Mouse (Mus musculus): ENCODE measurements around the gene Luc7l. TPM values are rescaled to one million over a fixed set of nuclear protein-coding genes. Genes with fewer than 3 reads are reported as not detected.

The Luc7l gene
- 91.1 and 97.0 TPM in 2 replicates for polyA plus RNA-seq (2015; fragmentation: Nextera tagmentation; extraction: Ambion mirVana)

DNA sequence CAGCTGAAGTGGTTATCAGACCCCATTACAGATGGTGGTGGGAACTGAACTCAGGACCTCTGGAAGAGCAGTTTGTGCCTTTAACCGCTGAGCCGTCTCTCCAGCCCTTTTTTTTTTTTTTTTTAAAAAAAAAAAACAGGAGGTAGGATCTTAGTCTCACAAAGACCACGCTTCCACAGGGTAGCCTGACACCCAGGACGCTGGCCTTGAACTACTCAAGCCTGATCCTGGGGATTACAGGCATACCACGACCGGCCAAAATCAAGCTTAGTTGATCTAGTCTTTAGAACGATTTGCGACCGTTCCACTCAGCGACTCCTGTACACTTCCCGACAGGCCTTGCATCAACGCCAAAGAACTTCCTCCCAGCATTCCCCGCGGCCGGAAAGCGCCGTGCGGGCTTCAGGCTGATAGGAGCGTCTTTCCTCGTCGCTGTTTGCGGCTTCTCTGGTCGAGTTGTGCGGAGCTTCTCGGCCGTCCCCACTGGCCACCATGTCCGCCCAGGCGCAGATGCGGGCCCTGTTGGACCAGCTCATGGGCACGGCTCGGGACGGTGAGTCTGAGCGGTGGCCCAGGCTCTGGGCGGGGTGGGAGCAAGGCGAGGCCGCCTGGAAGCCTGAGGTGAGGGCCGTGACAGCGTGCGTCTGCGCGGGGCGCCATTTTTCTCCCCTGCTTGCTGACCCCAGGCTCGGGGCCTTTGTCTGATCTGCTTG lies at the start of gene Luc7l:
Gene Luc7l (plus strand): TSS at position 358 of the 713 bp plus-strand sequence.
- WGBS = 1% methylated on average over 42 of the region's 43 CpGs
- Histone ChIP-seq H3K9ac (peak within 1 kb of the TSS; percentile 94), H3K27me3 (replicated peaks) (no peaks in the 10 kb centered on the region), H3K4me1 (peaks cover 4% of the 10 kb centered on the region; the same call in 1 of the 2 replicates), H3K9me3 (no peaks in the 10 kb centered on the region), H3K36me3 (peaks cover 10% of the 10 kb centered on the region; the same call in 1 of the 2 replicates), H3K4me2 (peak within 1 kb of the TSS; percentile 57), H3K4me3 (replicated peaks) (peak within 1 kb of the TSS; percentile 74), H3K27ac (peak within 1 kb of the TSS; percentile 99)
- ATAC-seq (ENCODE audit: insufficient read depth, low FRiP score, low read depth) = peak; percentile 95

DNA sequence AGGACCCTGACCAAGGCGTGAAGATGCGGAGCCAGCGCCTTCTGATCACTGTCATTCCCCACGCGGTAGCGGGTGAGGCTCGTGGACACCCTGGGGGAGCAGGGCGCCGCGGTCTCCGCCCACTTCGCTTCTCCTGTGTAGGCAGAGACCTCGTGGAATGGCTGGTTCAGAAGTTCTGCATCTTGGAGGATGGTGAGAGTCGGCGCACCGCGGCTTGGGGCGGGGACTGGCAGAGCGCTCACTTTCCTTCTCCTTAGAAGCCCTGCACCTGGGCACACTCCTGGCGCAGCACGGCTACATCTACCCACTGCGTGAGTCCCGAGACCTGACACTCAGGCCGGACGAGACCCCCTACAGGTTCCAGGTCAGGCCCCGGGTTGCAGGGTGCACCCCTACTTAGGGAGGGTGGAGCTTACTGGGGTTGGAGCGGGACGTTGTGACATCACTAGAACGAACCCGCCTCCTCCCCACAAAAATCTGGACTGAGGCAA lies 49.3 kb upstream of the Luc7l start:
- ATAC-seq (ENCODE audit: insufficient read depth, low FRiP score, low read depth) = no peak
- WGBS = 1% methylated on average over 30 of the region's 30 CpGs
- H3K4me1 ChIP-seq = peaks cover 21% of the 10 kb centered on the region

DNA sequence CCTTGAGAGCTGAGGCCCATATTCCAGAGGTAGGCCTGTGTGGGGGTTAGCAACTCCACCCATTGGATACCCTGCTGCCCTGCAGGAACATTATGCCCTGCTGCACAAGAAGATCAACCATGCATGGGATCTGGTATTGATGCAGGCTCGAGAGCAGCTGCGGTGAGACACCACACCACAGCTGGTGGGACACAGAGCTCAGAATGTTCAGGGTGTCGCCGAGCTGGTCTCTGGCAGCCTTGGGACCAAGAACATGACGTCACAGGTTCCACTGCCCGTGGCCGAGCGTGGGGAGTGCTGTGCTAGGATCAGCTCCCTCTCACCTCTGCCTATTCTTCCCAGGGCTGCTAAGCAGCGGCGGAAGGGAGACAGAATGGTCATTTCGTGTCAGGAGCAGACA lies 47.9 kb upstream of the Luc7l start:
- ATAC-seq (ENCODE audit: insufficient read depth, low FRiP score, low read depth) = no peak
- H3K4me2 ChIP-seq = no peak overlapping the region
- no peak overlapping the region for H3K27ac ChIP-seq
- H3K4me3 ChIP-seq (replicated peaks) = no peak overlapping the region
- no peak overlapping the region for H3K9ac ChIP-seq
- 35% methylated on average over 11 of the region's 11 CpGs for WGBS
- no peaks in the 10 kb centered on the region for H3K36me3 ChIP-seq
- H3K4me1 ChIP-seq = peaks cover 21% of the 10 kb centered on the region
- no peaks in the 10 kb centered on the region for H3K9me3 ChIP-seq
- H3K27me3 ChIP-seq (replicated peaks) = peaks cover 53% of the 10 kb centered on the region

More for the DNA sequence above, 49.3 kb upstream of the Luc7l start:
- Histone ChIP-seq H3K27ac (no peak overlapping the region), H3K4me2 (peak overlapping the region; percentile 96), H3K36me3 (no peaks in the 10 kb centered on the region), H3K9ac (peak overlapping the region; percentile 10; the same call in 1 of the 2 replicates), H3K9me3 (no peaks in the 10 kb centered on the region), H3K4me3 (replicated peaks) (peak overlapping the region; percentile 53), H3K27me3 (replicated peaks) (peaks cover 54% of the 10 kb centered on the region)

DNA sequence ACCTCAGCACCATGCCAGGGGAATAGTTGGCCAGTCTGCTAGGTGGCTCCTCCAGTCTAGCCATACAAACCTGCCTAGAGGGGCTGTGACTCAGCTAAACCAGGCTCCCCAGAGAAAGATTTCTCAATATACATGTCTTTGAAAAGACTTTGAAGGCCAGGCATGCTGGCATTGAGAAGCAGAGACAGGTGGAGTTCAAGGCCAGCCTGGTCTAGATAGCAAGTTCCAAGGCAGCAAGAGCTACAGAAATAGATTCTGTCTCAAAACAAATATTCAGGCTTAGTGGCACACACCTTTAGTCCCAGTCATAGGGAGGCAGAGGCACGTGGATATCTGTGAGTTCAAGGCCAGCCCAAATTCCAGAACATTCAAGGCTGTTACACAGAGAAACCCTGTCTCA lies 46.3 kb upstream of the Luc7l start:
- H3K9ac ChIP-seq = no peak overlapping the region
- WGBS = 32% methylated on average over 1 of the region's 1 CpGs

DNA sequence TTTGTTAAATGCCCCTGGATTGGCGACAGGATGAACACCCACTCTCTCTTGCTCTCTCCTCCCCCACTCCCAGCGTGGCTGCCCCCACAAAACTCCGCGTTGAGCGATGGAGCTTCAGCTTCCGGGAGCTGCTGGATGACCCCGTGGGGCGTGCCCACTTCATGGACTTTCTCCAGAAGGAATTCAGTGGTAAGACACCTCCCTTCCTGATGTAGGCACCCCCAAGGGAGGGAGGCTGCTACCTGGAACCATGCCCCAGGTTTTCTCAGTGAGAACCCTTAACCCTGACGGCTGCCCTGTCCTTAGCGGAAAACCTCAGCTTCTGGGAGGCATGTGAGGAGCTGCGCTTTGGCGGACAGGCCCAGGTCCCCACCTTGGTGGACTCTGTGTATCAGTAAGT lies 45.0 kb upstream of the Luc7l start, which contains the start of gene Arhgdig:
Gene Arhgdig (minus strand): TSS at position 101 of the 400 bp plus-strand sequence.
- Histone ChIP-seq H3K4me2 (no peak within 1 kb of the TSS), H3K9ac (no peak within 1 kb of the TSS), H3K9me3 (no peaks in the 10 kb centered on the region), H3K4me1 (peaks cover 10% of the 10 kb centered on the region), H3K36me3 (no peaks in the 10 kb centered on the region), H3K27ac (no peak within 1 kb of the TSS), H3K4me3 (replicated peaks) (no peak within 1 kb of the TSS), H3K27me3 (replicated peaks) (peaks cover 23% of the 10 kb centered on the region)
- 83% methylated on average over 12 of the region's 12 CpGs for WGBS
- ATAC-seq (ENCODE audit: insufficient read depth, low FRiP score, low read depth) = no peak

More for the DNA sequence above, 46.3 kb upstream of the Luc7l start:
- H3K9me3 ChIP-seq = no peaks in the 10 kb centered on the region
- H3K4me1 ChIP-seq = peaks cover 14% of the 10 kb centered on the region
- H3K27me3 ChIP-seq (replicated peaks) = peaks cover 36% of the 10 kb centered on the region
- H3K4me3 ChIP-seq (replicated peaks) = no peak overlapping the region
- ATAC-seq (ENCODE audit: insufficient read depth, low FRiP score, low read depth) = no peak
- H3K36me3 ChIP-seq = no peaks in the 10 kb centered on the region
- H3K27ac ChIP-seq = no peak overlapping the region
- H3K4me2 ChIP-seq = no peak overlapping the region

DNA sequence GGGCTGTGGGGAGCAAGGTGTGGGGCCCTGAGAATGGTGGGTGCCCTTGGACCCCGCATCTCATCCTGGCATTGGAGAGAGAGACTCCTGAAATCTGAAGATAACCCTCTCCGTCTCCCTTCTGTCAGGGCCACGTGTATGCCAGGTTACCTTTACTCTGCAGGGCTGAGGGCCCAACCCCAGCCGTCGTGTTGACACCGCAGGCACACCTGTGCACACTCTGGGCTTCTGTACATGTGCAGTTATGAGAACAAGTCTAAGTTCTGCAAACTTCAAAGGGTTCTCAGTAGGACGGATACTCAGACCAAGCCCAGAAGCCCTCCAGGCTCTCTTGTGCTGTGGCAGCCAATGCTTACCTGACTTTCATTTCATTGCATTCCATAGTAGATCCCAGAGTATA lies 40.5 kb upstream of the Luc7l start:
- H3K4me1 ChIP-seq = no peaks in the 10 kb centered on the region
- peaks cover 4% of the 10 kb centered on the region; the same call in 1 of the 2 replicates for H3K36me3 ChIP-seq
- no peaks in the 10 kb centered on the region for H3K27me3 ChIP-seq (replicated peaks)
- no peak overlapping the region for H3K4me3 ChIP-seq (replicated peaks)
- H3K4me2 ChIP-seq = no peak overlapping the region
- peak; percentile 56; the same call in 1 of the 2 replicates for ATAC-seq (ENCODE audit: insufficient read depth, low FRiP score, low read depth)
- no peaks in the 10 kb centered on the region for H3K9me3 ChIP-seq
- WGBS = 73% methylated on average over 7 of the region's 7 CpGs
- no peak overlapping the region for H3K9ac ChIP-seq
- 0 out of 2 replicates have a peak overlapping the region, but pooled peaks have one; percentile 12 for H3K27ac ChIP-seq

DNA sequence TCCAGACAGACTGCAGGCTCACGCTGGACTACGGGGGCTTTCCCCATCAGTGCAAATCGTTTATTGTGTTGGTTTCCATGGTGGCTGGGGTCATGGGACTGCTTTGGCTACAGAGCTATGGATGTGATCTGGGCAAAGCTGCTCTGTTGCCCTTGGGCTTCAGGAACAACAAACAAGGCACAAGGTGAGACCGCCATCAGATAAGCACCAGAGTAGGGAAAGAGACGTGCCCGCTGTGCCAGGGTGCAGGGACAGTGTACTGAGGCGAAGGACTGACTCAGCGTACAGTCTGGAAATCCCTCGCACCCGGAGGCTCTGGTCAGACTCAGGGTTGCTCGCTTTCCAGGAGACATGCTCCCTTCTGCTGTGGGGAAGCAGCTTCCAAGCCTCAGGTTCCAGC lies 40.0 kb upstream of the Luc7l start:
- H3K36me3 ChIP-seq = peaks cover 4% of the 10 kb centered on the region; the same call in 1 of the 2 replicates
- WGBS = 80% methylated on average over 11 of the region's 11 CpGs
- H3K4me1 ChIP-seq = no peaks in the 10 kb centered on the region
- H3K4me3 ChIP-seq (replicated peaks) = no peak overlapping the region
- peak; percentile 82 for ATAC-seq (ENCODE audit: insufficient read depth, low FRiP score, low read depth)
- peak overlapping the region; percentile 65; the same call in 1 of the 2 replicates for H3K27ac ChIP-seq
- H3K9ac ChIP-seq = no peak overlapping the region
- H3K4me2 ChIP-seq = no peak overlapping the region
- H3K27me3 ChIP-seq (replicated peaks) = no peaks in the 10 kb centered on the region
- no peaks in the 10 kb centered on the region for H3K9me3 ChIP-seq

DNA sequence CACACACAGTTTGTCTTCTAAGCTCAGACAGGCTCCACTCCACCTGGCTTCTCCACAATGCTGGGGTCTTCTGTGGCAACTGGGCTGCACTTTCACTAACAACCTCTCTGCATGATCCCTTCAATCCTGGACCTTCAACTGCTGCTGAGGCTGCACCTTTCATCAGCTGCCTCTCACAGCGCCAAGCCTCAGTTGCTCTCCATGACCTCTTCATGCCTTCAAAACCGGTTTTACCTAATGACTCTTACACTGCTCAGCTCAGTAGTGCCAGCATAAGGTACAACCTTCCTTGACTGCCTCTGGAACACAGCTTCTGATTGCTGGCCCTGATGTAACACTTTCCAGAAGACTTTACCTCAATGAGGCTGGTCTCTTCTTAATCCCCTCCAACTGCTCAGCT lies 31.2 kb upstream of the Luc7l start:
- ATAC-seq (ENCODE audit: insufficient read depth, low FRiP score, low read depth) = no peak
- Histone ChIP-seq H3K9ac (no peak overlapping the region), H3K4me3 (replicated peaks) (no peak overlapping the region), H3K27ac (no peak overlapping the region), H3K4me2 (no peak overlapping the region), H3K4me1 (no peaks in the 10 kb centered on the region), H3K27me3 (replicated peaks) (no peaks in the 10 kb centered on the region), H3K9me3 (no peaks in the 10 kb centered on the region), H3K36me3 (peaks cover 8% of the 10 kb centered on the region; the same call in 1 of the 2 replicates)
- WGBS = 65% methylated on average over 2 of the region's 2 CpGs

DNA sequence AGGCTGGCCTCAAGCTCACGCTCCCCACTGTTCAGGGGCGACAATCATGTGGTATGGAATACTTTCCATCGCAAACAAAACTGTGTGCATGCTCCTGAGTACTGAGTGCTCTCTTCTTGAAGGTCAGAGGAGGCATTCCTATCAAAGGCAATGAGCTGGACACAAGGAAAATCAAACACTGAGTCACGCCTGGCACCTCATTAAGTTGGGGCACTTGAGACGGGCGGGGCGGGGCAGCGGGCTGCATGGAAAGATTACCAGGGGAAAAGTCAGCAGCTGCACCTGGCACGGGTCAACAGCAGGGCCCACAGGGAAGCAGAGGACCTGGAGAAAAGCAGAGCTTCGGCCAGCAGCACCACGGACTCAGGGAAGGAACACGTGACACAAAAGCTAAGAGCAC lies 27.5 kb upstream of the Luc7l start:
- peak overlapping the region; percentile 71 for H3K27ac ChIP-seq

DNA sequence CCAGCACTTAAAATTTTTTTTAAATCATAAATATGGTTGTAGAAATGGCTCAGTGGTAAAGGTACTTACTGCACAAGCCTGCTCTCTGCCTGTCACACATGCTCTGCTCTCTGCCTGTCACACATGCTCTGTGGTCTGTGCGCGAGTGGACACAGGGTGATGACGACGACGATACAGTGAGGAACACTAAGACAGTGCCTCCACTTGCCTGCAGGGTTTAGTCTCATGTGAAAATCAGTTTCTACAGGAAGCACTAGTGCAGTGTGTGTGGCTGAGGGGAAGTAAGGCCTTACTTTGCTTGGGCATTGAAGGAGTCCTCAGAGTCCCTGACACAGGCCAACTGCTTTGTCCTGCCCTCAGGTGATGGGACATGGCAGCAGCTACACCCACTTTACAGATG lies 22.9 kb upstream of the Luc7l start:
- Histone ChIP-seq H3K36me3 (no peaks in the 10 kb centered on the region), H3K4me2 (no peak overlapping the region), H3K9me3 (no peaks in the 10 kb centered on the region), H3K4me3 (replicated peaks) (no peak overlapping the region), H3K27ac (no peak overlapping the region), H3K27me3 (replicated peaks) (no peaks in the 10 kb centered on the region), H3K4me1 (no peaks in the 10 kb centered on the region), H3K9ac (no peak overlapping the region)
- ATAC-seq (ENCODE audit: insufficient read depth, low FRiP score, low read depth) = no peak
- 90% methylated on average over 5 of the region's 5 CpGs for WGBS

More for the DNA sequence above, 27.5 kb upstream of the Luc7l start:
- no peak overlapping the region for H3K4me3 ChIP-seq (replicated peaks)
- no peaks in the 10 kb centered on the region for H3K27me3 ChIP-seq (replicated peaks)
- no peak overlapping the region for H3K9ac ChIP-seq
- ATAC-seq (ENCODE audit: insufficient read depth, low FRiP score, low read depth) = peak; percentile 86
- no peak overlapping the region for H3K4me2 ChIP-seq
- H3K36me3 ChIP-seq = 0 out of 2 replicates have a peak, but pooled peaks cover 3% of the 10 kb centered on the region
- no peaks in the 10 kb centered on the region for H3K4me1 ChIP-seq
- H3K9me3 ChIP-seq = no peaks in the 10 kb centered on the region
- WGBS = 65% methylated on average over 12 of the region's 12 CpGs

DNA sequence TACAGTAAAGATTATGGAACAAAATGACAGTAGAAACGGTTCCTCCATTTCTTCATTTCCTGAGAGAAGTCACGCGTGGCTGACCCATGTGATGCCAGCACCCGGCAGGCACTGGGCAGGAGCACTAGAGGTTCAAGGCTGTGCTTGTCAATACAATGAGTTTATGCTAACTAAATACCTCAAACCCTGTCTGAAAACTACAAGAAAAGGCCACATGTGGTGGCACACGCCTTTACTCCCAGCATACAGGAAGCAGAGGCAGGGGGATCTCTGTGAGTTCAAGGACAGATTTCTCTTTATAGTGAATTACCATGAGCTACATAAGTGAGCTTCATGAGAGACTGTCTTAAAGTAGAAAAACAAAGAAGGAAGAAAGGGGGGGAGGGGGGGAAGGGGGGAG lies 21.5 kb upstream of the Luc7l start:
- H3K4me3 ChIP-seq (replicated peaks) = no peak overlapping the region
- H3K9ac ChIP-seq = no peak overlapping the region
- no peak overlapping the region for H3K27ac ChIP-seq
- no peak for ATAC-seq (ENCODE audit: insufficient read depth, low FRiP score, low read depth)
- H3K4me2 ChIP-seq = no peak overlapping the region
- H3K9me3 ChIP-seq = no peaks in the 10 kb centered on the region
- no peaks in the 10 kb centered on the region for H3K27me3 ChIP-seq (replicated peaks)
- no peaks in the 10 kb centered on the region for H3K36me3 ChIP-seq
- no peaks in the 10 kb centered on the region for H3K4me1 ChIP-seq
- 84% methylated on average over 5 of the region's 5 CpGs for WGBS

DNA sequence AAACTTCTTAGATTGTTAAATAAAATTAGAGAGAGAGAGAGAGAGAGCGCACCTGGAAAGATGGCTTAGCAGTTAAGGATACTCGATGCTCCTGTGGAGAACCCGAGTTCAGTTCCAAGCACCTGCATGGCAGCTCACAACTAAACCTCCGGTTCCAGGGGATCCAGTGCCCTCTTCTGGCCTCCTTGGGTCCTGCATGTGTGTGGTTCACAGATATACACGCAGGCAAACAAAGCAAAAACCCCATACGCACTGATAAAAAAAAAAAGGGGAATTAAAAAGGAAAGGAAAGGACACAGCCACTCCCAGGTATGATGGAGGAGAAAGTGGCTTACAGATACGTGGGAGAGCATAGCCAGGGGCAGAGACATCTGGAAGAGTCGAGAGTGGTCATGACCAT lies 19.8 kb upstream of the Luc7l start:
- no peak for ATAC-seq (ENCODE audit: insufficient read depth, low FRiP score, low read depth)
- Histone ChIP-seq H3K9ac (no peak overlapping the region), H3K4me1 (no peaks in the 10 kb centered on the region; the same call in 1 of the 2 replicates), H3K27me3 (replicated peaks) (no peaks in the 10 kb centered on the region), H3K27ac (no peak overlapping the region), H3K4me2 (no peak overlapping the region), H3K4me3 (replicated peaks) (no peak overlapping the region), H3K36me3 (no peaks in the 10 kb centered on the region), H3K9me3 (no peaks in the 10 kb centered on the region)
- 76% methylated on average over 8 of the region's 8 CpGs for WGBS
